In genomic region chr9:71625961-71626360, GRCm38 (mm10) we compare ENCODE assay signal across 20 mouse cellular contexts. TPM values are rescaled to one million over a fixed set of nuclear protein-coding genes. Genes with fewer than 3 reads are reported as not detected.
A peak's percentile ranks its signal among the peaks of the same experiment; 100 is the strongest.
DNase-seq lines count a peak whose midpoint lies in the region; ATAC-seq lines count a peak whose summit lies in the region.
"Had no signal": no experiment of that assay in that cellular context is flagged by ENCODE, and none has a peak within 500 bp of the region (broad histone marks: within the 10 kb centered on the region; RNA-seq: fewer than 3 reads in every experiment).

No protein-coding gene starts in this region.

- H3K9ac ChIP-seq in forebrain, embryonic 13.5 days: no peak overlapping the region
- no peak overlapping the region for H3K9ac ChIP-seq in kidney, embryonic 16.5 days (replicated peaks; ENCODE audit: low read length)
- H3K9ac ChIP-seq in lung, embryonic 16.5 days (ENCODE audit: low read length): no peak overlapping the region
- no peak overlapping the region for H3K9ac ChIP-seq in stomach, embryonic 16.5 days (ENCODE audit: low read length)
- H3K9ac ChIP-seq: embryonic facial prominence, embryonic 12.5 days; forebrain, embryonic 12.5 days; forebrain, postnatal 0 days; heart, embryonic 13.5 days; hindbrain, embryonic 12.5 days had no signal

- ATAC-seq in forebrain, embryonic 13.5 days: no peak
- ATAC-seq in kidney, embryonic 16.5 days (ENCODE audit: low FRiP score, low TSS enrichment): no peak
- no peak for ATAC-seq in lung, embryonic 16.5 days (ENCODE audit: low read depth)
- ATAC-seq in stomach, embryonic 16.5 days (ENCODE audit: insufficient read depth, low FRiP score): no peak
- ATAC-seq: forebrain, postnatal 0 days; hindbrain, embryonic 16.5 days had no signal

- H3K27me3 ChIP-seq in forebrain, embryonic 10.5 days (ENCODE audit: poor library complexity, severe bottlenecking): no peaks in the 10 kb centered on the region
- no peaks in the 10 kb centered on the region for H3K27me3 ChIP-seq in forebrain, embryonic 13.5 days
- H3K27me3 ChIP-seq in kidney, embryonic 16.5 days (ENCODE audit: insufficient read depth, low read length): no peaks in the 10 kb centered on the region
- H3K27me3 ChIP-seq in lung, embryonic 16.5 days (ENCODE audit: control insufficient read depth, insufficient read depth, low read depth, low read length): no peaks in the 10 kb centered on the region
- H3K27me3 ChIP-seq in stomach, embryonic 16.5 days (ENCODE audit: control insufficient read depth, insufficient read depth, low read length): no peaks in the 10 kb centered on the region
- H3K27me3 ChIP-seq: embryonic facial prominence, embryonic 12.5 days; forebrain, embryonic 12.5 days; heart, embryonic 13.5 days; hindbrain, embryonic 12.5 days had no signal

- DNase-seq in forebrain, embryonic 10.5 days (ENCODE audit: extremely low spot score, low spot score): no peak
- no peak for DNase-seq in kidney, postnatal 25 days
- no peak for DNase-seq in lung, postnatal 36 days
- no peak for DNase-seq in embryo, embryonic 10.5 days (ENCODE audit: low spot score)
- DNase-seq: cerebellum, adult 2 months; cerebellum, postnatal 10 days; embryo, embryonic 11 days; forebrain, postnatal 0 days; gastrocnemius, adult 2 months; gastrocnemius, postnatal 25 days; heart, postnatal 4 days had no signal

- WGBS in forebrain, embryonic 10.5 days: 85% methylated on average over 6 of the region's 6 CpGs
- WGBS in forebrain, embryonic 13.5 days: 85% methylated on average over 6 of the region's 6 CpGs
- WGBS in kidney, embryonic 16.5 days: 89% methylated on average over 6 of the region's 6 CpGs
- 80% methylated on average over 6 of the region's 6 CpGs for WGBS in lung, embryonic 16.5 days
- WGBS in stomach, embryonic 16.5 days: 89% methylated on average over 6 of the region's 6 CpGs

- H3K9me3 ChIP-seq in forebrain, embryonic 10.5 days: no peaks in the 10 kb centered on the region
- no peaks in the 10 kb centered on the region for H3K9me3 ChIP-seq in forebrain, embryonic 13.5 days (replicated peaks)
- no peaks in the 10 kb centered on the region for H3K9me3 ChIP-seq in kidney, embryonic 16.5 days (ENCODE audit: low read length)
- no peaks in the 10 kb centered on the region for H3K9me3 ChIP-seq in lung, embryonic 16.5 days (ENCODE audit: control insufficient read depth, low read length)
- H3K9me3 ChIP-seq in stomach, embryonic 16.5 days (replicated peaks; ENCODE audit: control insufficient read depth, low read length): no peaks in the 10 kb centered on the region
- H3K9me3 ChIP-seq: embryonic facial prominence, embryonic 12.5 days; forebrain, embryonic 12.5 days; heart, embryonic 13.5 days; hindbrain, embryonic 12.5 days had no signal

- peaks cover 8% of the 10 kb centered on the region; the same call in 1 of the 2 replicates for H3K36me3 ChIP-seq in forebrain, embryonic 10.5 days (replicated peaks)
- no peaks in the 10 kb centered on the region for H3K36me3 ChIP-seq in forebrain, embryonic 13.5 days (ENCODE audit: poor library complexity, severe bottlenecking)
- peaks cover 3% of the 10 kb centered on the region for H3K36me3 ChIP-seq in kidney, embryonic 16.5 days (ENCODE audit: insufficient read depth, low read length)
- H3K36me3 ChIP-seq in lung, embryonic 16.5 days (ENCODE audit: control insufficient read depth, insufficient read depth, low read length): peaks cover 11% of the 10 kb centered on the region
- H3K36me3 ChIP-seq in stomach, embryonic 16.5 days (ENCODE audit: control insufficient read depth, insufficient read depth, low read length): no peaks in the 10 kb centered on the region
- H3K36me3 ChIP-seq: embryonic facial prominence, embryonic 12.5 days; forebrain, embryonic 12.5 days; hindbrain, embryonic 12.5 days had no signal

- peaks cover 22% of the 10 kb centered on the region for H3K4me1 ChIP-seq in forebrain, embryonic 10.5 days
- H3K4me1 ChIP-seq in forebrain, embryonic 13.5 days: no peaks in the 10 kb centered on the region
- H3K4me1 ChIP-seq in kidney, embryonic 16.5 days (ENCODE audit: insufficient read depth, low read length): peaks cover 24% of the 10 kb centered on the region
- H3K4me1 ChIP-seq in lung, embryonic 16.5 days (replicated peaks; ENCODE audit: control insufficient read depth, insufficient read depth, low read length): peaks cover 7% of the 10 kb centered on the region; the same call in 1 of the 2 replicates
- H3K4me1 ChIP-seq in stomach, embryonic 16.5 days (ENCODE audit: control insufficient read depth, insufficient read depth, low read length): peaks cover 2% of the 10 kb centered on the region; the same call in 1 of the 2 replicates
- H3K4me1 ChIP-seq: forebrain, embryonic 12.5 days had no signal

- no peak overlapping the region for H3K4me3 ChIP-seq in forebrain, embryonic 10.5 days
- H3K4me3 ChIP-seq in forebrain, embryonic 13.5 days: no peak overlapping the region
- no peak overlapping the region for H3K4me3 ChIP-seq in kidney, embryonic 16.5 days (ENCODE audit: low read length)
- H3K4me3 ChIP-seq in lung, embryonic 16.5 days (ENCODE audit: low read length): no peak overlapping the region
- no peak overlapping the region for H3K4me3 ChIP-seq in stomach, embryonic 16.5 days (replicated peaks; ENCODE audit: low read length)
- H3K4me3 ChIP-seq: embryonic facial prominence, embryonic 12.5 days; forebrain, embryonic 12.5 days; gastrocnemius, adult 2 months; heart, embryonic 13.5 days; hindbrain, embryonic 12.5 days had no signal

- H3K27ac ChIP-seq in forebrain, embryonic 10.5 days: peak overlapping the region; percentile 30; the same call in 1 of the 2 replicates
- no peak overlapping the region for H3K27ac ChIP-seq in forebrain, embryonic 13.5 days
- H3K27ac ChIP-seq in kidney, embryonic 16.5 days (ENCODE audit: low read length): peak overlapping the region; percentile 80
- H3K27ac ChIP-seq in lung, embryonic 16.5 days (ENCODE audit: low read length): peak overlapping the region; percentile 50
- peak overlapping the region; percentile 47; the same call in 1 of the 2 replicates for H3K27ac ChIP-seq in stomach, embryonic 16.5 days (ENCODE audit: low read length)
- H3K27ac ChIP-seq: embryonic facial prominence, embryonic 12.5 days; forebrain, embryonic 12.5 days; gastrocnemius, adult 2 months; heart, embryonic 13.5 days; hindbrain, embryonic 12.5 days had no signal

- H3K4me2 ChIP-seq in forebrain, embryonic 13.5 days: no peak overlapping the region
- H3K4me2 ChIP-seq in kidney, embryonic 16.5 days (replicated peaks; ENCODE audit: low read depth, low read length): no peak overlapping the region
- H3K4me2 ChIP-seq in lung, embryonic 16.5 days (ENCODE audit: low read depth, low read length): no peak overlapping the region
- H3K4me2 ChIP-seq in stomach, embryonic 16.5 days (ENCODE audit: low read depth, low read length): no peak overlapping the region
- H3K4me2 ChIP-seq: embryonic facial prominence, embryonic 12.5 days; forebrain, embryonic 12.5 days; heart, embryonic 13.5 days; hindbrain, embryonic 12.5 days had no signal

RNA-seq across cellular contexts. Expression of gene Myzap, which starts 33.8 kb away (rescaled TPM):
- 3.5 and 4.0 TPM in 2 replicates for polyA plus RNA-seq in forebrain, embryonic 10.5 days (2016; fragmentation: Nextera tagmentation; extraction: Ambion mirVana)
- 2.4 and 2.5 TPM in 2 replicates for polyA plus RNA-seq in forebrain, embryonic 13.5 days (2015; fragmentation: Nextera tagmentation; extraction: Ambion mirVana)
- 17.3 and 19.0 TPM in 2 replicates for polyA plus RNA-seq in kidney, embryonic 16.5 days (2015; fragmentation: Nextera tagmentation; extraction: Ambion mirVana)
- 65.8 and 66.7 TPM in 2 replicates for polyA plus RNA-seq in lung, embryonic 16.5 days (2015; fragmentation: Nextera tagmentation; extraction: Ambion mirVana)
- polyA plus RNA-seq in stomach, embryonic 16.5 days (2015; fragmentation: Nextera tagmentation; extraction: Ambion mirVana): 16.4 and 19.6 TPM in 2 replicates
